Mouse (Mus musculus) urinary bladder, adult 18-20 months (tissue): ENCODE data around the gene Tbl1xr1.
A peak's percentile ranks its signal among the peaks of the same experiment; 100 is the strongest.

Experiments
- DNase-seq, 2 experiments: peaks; one replicate each; pipeline ENCODE4 v3.0.0; 2022; ENCODE audit warnings: low spot score in 2 of 2, mixed read lengths in 2 of 2

Gene Tbl1xr1

DNA sequence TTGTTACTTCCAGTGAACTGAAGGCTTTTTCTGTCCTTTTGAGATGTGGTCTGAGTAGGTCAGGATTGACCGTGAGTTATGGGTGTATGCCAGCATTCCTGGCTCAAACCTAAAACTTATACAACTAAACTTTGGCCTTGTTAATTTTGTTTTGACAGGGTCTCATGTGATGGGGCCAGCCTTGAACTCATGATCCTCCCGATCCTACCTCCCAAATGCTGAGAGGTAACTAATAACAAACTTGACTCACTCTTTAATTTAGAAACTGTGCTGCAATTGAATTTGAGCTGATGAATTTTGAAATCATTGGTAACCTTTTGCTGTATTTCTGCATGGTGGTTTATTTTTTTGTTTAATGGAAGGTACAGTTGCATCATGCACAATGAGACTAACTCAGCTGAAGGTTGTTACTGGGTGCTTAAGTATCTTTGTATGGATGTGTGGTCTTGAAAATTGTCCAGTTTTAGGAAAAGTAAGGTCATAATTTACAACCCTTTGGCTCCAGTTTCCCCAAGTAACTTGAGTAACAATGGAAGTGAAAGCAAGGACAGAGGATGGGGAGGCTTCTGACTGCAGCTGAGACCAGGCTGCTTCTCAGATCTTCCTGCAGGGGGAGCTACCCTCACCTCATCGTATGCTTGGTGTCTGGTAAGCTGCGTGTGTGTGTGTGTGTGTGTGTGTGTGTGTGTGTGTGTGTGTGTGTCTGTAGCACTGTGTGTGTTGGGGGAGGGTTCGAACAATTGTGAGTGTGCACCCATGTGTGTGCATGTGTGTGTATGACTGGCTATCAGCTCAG lies 66.6 kb downstream of the Tbl1xr1 start:
- DNase-seq: no peak

DNA sequence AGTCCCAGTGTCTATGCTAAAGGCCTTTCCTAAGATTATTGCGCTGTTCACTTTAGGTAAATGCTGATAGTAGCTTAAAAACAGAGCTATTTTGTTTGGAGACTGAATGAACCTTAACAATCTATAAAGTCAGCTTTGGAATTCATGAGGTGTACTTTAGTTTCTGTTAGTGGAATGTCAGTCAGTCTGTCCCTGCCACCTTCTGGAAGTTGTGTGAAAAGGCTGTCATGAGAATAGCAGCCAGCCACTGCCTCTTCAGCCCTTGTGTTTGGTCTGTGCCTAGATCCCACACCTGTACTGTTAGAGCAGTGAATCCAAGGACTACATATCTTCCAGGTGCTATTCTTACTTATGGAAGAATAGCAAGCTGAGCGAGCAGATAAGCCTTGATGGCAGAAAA lies 67.8 kb downstream of the Tbl1xr1 start:
- no peak for DNase-seq

DNA sequence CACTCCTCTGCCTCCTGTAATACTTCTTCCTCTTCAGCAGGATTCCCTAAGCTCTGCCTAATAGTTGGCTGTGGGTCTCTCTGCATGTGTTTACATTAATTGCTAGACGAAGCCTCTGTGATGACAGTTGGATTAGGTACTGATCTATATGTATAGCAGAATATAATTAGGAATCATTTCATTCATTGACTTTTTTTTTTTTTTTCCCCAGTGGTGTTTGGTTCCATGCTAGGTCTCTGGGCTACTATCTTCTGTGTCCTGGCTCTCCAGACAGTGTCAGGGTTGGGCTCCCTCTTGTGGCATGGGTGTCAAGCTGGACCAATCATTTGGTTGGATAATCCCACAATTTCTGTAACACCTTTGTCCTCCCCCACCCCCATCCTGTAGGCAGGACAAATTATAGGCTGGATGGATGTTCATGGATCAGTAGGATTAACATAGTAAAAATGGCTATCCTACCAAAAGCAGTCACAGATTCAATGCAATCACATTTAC lies 71.0 kb downstream of the Tbl1xr1 start:
- peak in 1 of 2 experiments; percentile 16 for DNase-seq

GRCm38 (mm10) chr3:22148306-22148932 lies 72.0 kb downstream of the Tbl1xr1 start:
- peak in 1 of 2 experiments; percentile 24 for DNase-seq

- DNase-seq: no peak
Measured at GRCm38 (mm10) chr3:22150872-22151530, 74.5 kb downstream of the Tbl1xr1 start.

DNA sequence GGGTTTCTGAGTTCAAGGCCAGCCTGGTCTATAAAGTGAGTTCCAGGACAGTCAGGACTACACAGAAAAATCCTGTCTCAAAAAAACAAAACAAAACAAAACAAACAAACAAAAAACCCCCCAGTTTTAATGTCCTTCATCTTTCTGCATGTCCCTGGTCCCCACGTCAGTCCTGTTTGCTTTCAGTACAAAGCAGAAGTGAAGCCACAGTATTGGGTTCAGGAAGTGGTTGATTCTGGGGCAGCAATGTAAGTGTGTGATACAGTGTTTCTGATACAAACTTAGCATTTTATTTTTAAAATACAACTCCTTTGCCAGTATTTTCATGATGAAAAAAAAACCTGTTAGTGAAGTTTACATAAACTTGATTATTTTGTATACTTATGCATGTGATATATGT lies 76.3 kb downstream of the Tbl1xr1 start:
- DNase-seq: no peak

- no peak for DNase-seq
Measured at GRCm38 (mm10) chr3:22154522-22154921, 78.1 kb downstream of the Tbl1xr1 start.

DNA sequence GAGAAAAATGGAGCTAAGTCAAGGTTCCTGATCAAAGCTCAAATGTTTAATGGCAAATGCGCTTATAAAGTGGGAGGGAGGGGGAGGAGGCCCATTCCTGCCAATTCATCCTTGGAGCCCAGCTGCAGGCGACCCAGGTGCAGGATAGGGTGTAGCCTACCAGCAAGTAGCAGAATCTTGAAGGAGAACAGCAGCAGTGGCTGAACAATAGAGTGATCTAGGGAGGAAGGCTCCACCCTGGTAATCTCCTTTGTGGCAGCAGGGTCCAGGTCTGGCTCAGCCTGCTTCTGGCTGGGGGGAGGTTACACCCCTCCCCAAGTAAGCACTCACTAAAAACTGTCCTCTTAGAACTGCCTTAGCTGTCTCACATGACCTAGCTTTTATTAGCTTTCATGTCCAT lies 79.9 kb downstream of the Tbl1xr1 start:
- DNase-seq: no peak

- DNase-seq: no peak
Measured at GRCm38 (mm10) chr3:22162948-22163347, 86.5 kb downstream of the Tbl1xr1 start.

DNA sequence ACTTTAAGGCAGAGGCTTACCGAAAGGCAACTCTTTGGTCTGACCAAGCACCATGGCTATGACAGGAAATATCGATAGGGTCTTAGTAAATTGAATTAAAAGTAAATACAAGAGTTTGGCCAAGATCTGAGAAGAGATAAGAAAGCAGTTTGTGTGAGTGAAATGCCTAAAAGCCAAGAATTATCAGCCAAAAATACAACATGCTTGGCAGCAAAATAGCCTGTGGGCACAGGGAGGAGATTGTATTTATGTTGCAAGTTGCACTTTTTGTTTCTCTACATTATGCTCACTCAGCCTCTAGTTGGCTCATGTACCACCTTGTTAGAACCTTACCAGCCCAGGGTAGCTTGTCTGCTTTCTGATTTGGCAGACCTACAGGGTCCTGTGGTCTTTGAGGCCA lies 91.4 kb downstream of the Tbl1xr1 start:
- DNase-seq: no peak

- no peak for DNase-seq
Measured at GRCm38 (mm10) chr3:22168432-22168831, 92.0 kb downstream of the Tbl1xr1 start.

- DNase-seq: no peak
Measured at GRCm38 (mm10) chr3:22171526-22171925, 95.1 kb downstream of the Tbl1xr1 start.

GRCm38 (mm10) chr3:22172410-22172809 lies 96.0 kb downstream of the Tbl1xr1 start:
- no peak for DNase-seq

DNA sequence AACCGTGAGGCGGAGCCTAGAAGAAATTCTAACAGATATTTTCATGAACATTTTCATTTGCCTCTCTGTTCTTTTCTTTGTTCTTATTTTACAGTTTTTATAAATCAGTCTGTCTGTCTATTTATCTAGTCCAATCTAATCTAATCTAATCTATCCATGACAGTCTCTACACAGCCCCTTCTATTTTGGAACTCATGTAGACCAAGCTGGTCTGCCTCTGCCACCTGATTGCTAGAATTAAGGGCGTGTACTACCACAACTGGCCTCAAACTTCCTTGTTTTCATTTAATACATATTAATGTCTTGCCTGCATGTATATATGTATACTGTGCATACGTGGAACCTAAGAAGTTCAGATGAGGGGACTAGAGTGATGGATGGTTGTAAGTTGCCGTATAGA lies 96.7 kb downstream of the Tbl1xr1 start:
- DNase-seq: no peak

- DNase-seq: no peak
Measured at GRCm38 (mm10) chr3:22174232-22174631, 97.8 kb downstream of the Tbl1xr1 start.

GRCm38 (mm10) chr3:22180076-22180475 lies 103.6 kb downstream of the Tbl1xr1 start:
- DNase-seq: no peak

DNA sequence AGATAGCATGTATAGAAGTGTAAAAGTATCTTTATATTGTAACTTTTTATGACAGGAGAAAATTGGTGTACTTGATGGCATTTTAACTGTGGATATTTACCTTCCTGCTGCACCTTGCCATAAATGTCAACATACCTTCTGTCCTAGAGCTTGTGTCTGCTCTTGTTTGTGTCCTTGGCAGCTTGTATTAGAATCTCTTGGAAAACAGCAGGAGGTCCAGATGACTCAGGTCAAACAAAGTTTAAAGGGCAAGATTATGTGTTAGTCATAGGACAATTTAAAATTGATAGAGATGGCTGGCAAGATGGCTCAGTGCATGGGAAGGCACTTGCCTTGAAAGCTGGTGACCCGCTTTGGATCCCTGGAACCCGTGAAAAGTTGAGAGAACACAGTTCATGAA lies 104.6 kb downstream of the Tbl1xr1 start:
- DNase-seq: no peak

- no peak for DNase-seq
Measured at GRCm38 (mm10) chr3:22185265-22185664, 108.8 kb downstream of the Tbl1xr1 start.

- DNase-seq: no peak
Measured at GRCm38 (mm10) chr3:22190498-22190897, 114.0 kb downstream of the Tbl1xr1 start.

GRCm38 (mm10) chr3:22192931-22193330 lies 116.5 kb downstream of the Tbl1xr1 start:
- no peak for DNase-seq

GRCm38 (mm10) chr3:22194185-22194856 lies 117.9 kb downstream of the Tbl1xr1 start:
- no peak for DNase-seq

DNA sequence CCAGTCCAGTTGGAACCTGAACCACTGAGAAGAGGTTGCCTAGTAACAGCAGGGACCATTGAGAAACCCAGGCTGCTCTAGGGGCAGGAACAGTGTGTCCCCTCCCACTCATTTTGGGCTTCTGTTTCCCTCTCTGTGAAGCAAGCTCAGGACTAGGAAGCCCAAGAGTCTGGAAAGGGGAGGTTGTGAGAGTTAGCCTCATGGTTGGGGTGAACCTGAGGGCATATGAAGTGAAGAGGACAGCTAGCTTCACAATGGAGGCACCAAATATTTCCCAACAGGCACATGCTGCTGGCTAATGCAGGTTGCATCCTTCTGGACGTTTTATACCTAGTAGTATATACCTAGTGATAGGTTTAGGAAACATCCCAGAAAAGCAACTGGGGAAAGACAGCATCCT lies 122.3 kb downstream of the Tbl1xr1 start:
- no peak for DNase-seq
